In the genomic region with DNA sequence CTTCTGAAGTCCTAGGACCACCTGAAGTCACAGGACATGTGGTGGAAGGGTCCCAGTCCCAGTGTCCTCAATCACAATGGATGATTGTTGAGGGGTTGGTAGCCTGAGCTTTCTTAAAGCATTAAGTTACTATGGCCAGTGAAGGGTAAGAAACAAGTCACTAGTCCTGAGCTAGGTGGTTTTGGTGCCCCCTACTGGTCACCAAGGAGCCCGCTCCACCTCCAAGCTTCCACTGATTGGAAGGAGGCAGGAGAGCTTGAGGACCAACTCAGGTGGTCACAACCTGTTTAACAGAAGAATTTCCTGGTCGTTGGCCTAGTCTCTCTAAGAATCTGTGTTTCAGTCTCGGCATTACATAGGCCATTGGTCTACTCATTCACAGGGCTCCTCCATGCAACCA, we compare ENCODE assay signal across 9 mouse cellular contexts. TPM values are rescaled to one million over a fixed set of nuclear protein-coding genes. Genes with fewer than 3 reads are reported as not detected.
DNase-seq lines count a peak whose midpoint lies in the region; ATAC-seq and TF ChIP-seq lines count a peak whose summit lies in the region.
"Had no signal": no experiment of that assay in that cellular context is flagged by ENCODE, and none has a peak within 500 bp of the region (broad histone marks: within the 10 kb centered on the region; RNA-seq: fewer than 3 reads in every experiment).

No protein-coding gene starts in this region.

- H3K9ac ChIP-seq in heart, adult 2 months (ENCODE audit: low read depth, low read length), result no peak overlapping the region
- no peak overlapping the region for H3K9ac ChIP-seq in neural tube, embryonic 15.5 days (replicated peaks)
- H3K9ac ChIP-seq: liver, embryonic 13.5 days had no signal

- H3K79me2 ChIP-seq in heart, adult 2 months (replicated peaks; ENCODE audit: control insufficient read depth, insufficient read depth, low read length), result no peaks in the 10 kb centered on the region

- no peaks in the 10 kb centered on the region; the same call in 1 of the 2 replicates for H3K4me1 ChIP-seq in heart, adult 2 months (ENCODE audit: control insufficient read depth, insufficient read depth, low read length)
- peaks cover 49% of the 10 kb centered on the region for H3K4me1 ChIP-seq in neural tube, embryonic 15.5 days

- peak; percentile 76 for TF ChIP-seq CTCF in heart, adult 2 months (IDR thresholded peaks at IDR 0.05)
- peak; percentile 83 for TF ChIP-seq CTCF in left cerebral cortex, adult 2 months (IDR thresholded peaks at IDR 0.05)

- no peak for TF ChIP-seq POLR2A in heart, adult 2 months (IDR thresholded peaks at IDR 0.05; ENCODE audit: insufficient read depth, low read depth, low read length)

- ATAC-seq in neural tube, embryonic 15.5 days (ENCODE audit: low FRiP score), result no peak
- no peak for ATAC-seq in inflammation-experienced regulatory T-cells, adult 6 months

- H3K9me3 ChIP-seq in neural tube, embryonic 15.5 days (replicated peaks), result no peaks in the 10 kb centered on the region
- H3K9me3 ChIP-seq: liver, embryonic 13.5 days had no signal

- peaks cover 19% of the 10 kb centered on the region for H3K27me3 ChIP-seq in heart, adult 2 months (ENCODE audit: control insufficient read depth, insufficient read depth, low read length)
- peaks cover 5% of the 10 kb centered on the region; the same call in 1 of the 2 replicates for H3K27me3 ChIP-seq in neural tube, embryonic 15.5 days (replicated peaks)

- TF ChIP-seq EP300 in heart, adult 2 months (IDR thresholded peaks at IDR 0.05; ENCODE audit: insufficient read depth, low read depth, low read length), result no peak

- WGBS in heart, adult 2 months, result 10% methylated on average over 3 of the region's 3 CpGs
- 16% methylated on average over 3 of the region's 3 CpGs for WGBS in neural tube, embryonic 15.5 days

- no peak for DNase-seq in heart, adult 2 months
- no peak for DNase-seq in heart, adult 9 months (ENCODE audit: low spot score in 2 of 2)
- DNase-seq in 3T3-L1 (ENCODE audit: low read depth, low spot score) (peak; percentile 67), ZHBTc4 (ENCODE audit: low read depth, low spot score) (peak; percentile 88)
- DNase-seq in embryo, embryonic 11 days, result peak; percentile 76
- DNase-seq in left cerebral cortex, adult 2 months (ENCODE audit: extremely low spot score in 1 of 2, low spot score in 2 of 2), result peak; percentile 66 to 75
- DNase-seq: liver, embryonic 13.5 days had no signal

- H3K27ac ChIP-seq in heart, adult 2 months, result no peak overlapping the region
- no peak overlapping the region for H3K27ac ChIP-seq in left cerebral cortex, adult 2 months
- H3K27ac ChIP-seq in neural tube, embryonic 15.5 days (replicated peaks), result no peak overlapping the region
- H3K27ac ChIP-seq: liver, embryonic 13.5 days had no signal

- H3K36me3 ChIP-seq in heart, adult 2 months (ENCODE audit: control insufficient read depth, insufficient read depth, low read length), result no peaks in the 10 kb centered on the region
- H3K36me3 ChIP-seq in neural tube, embryonic 15.5 days, result no peaks in the 10 kb centered on the region
- H3K36me3 ChIP-seq: liver, embryonic 13.5 days had no signal

- H3K4me2 ChIP-seq in neural tube, embryonic 15.5 days, result peak overlapping the region; percentile 86
- H3K4me2 ChIP-seq: liver, embryonic 13.5 days had no signal

- intact Hi-C loops in heart, adult 2 months (cut with DNase I), result loop anchor here (5.0 kb wide), 2 partner anchors 112 to 228 kb away; no protein-coding TSS in a partner anchor
- intact Hi-C loops in left cerebral cortex, adult 2 months (cut with DNase I), result loop anchor here (5.0 kb wide), 1 partner anchor 87 kb away; no protein-coding TSS in a partner anchor

- no peak overlapping the region for H3K4me3 ChIP-seq in heart, adult 2 months
- H3K4me3 ChIP-seq in left cerebral cortex, adult 2 months, result no peak overlapping the region
- H3K4me3 ChIP-seq in neural tube, embryonic 15.5 days (replicated peaks), result 0 out of 2 replicates have a peak overlapping the region, but pooled peaks have one; percentile 1
- H3K4me3 ChIP-seq: liver, embryonic 13.5 days had no signal

RNA-seq across cellular contexts. Expression of a gene that starts 2.2 kb away (rescaled TPM):
- total RNA-seq in heart, adult 2 months (2021), result not detected
- polyA plus RNA-seq in heart, adult 2 months (2012; rRNA removed), result 0.09 TPM in 1 of 2 replicates, not detected in the other
- total RNA-seq in left cerebral cortex, adult 2 months (2021), result 10 to 100 TPM; 62.9 to 72.8 TPM
- polyA plus RNA-seq in neural tube, embryonic 15.5 days (2015; fragmentation: Nextera tagmentation; extraction: Ambion mirVana), result 60.5 and 71.4 TPM in 2 replicates
- not detected for polyA plus RNA-seq in inflammation-experienced regulatory T-cells, adult 6 months (2017; shearing (Covaris generic))

Comparison
In these comparisons a context has a peak if more than half of its experiments do, and no peak if none do; other contexts are left out.
1. DNase-seq: peak in 3T3-L1 (single experiment), ZHBTc4 (single experiment), embryo, embryonic 11 days (single experiment) and left cerebral cortex, adult 2 months (2 of 2); none in heart, adult 2 months (0 of 2) and heart, adult 9 months (0 of 2).
2. RNA of a gene that starts 2.2 kb away (polyA plus RNA-seq): 60.5 to 71.4 TPM in neural tube, embryonic 15.5 days; 0.09 TPM in heart, adult 2 months and not detected in inflammation-experienced regulatory T-cells, adult 6 months; every median in the first group is over 10 times any median in the second.